Mouse (Mus musculus) pancreas, adult 10 weeks (tissue): ENCODE measurements around the gene Speer4a. TPM values are rescaled to one million over a fixed set of nuclear protein-coding genes. Genes with fewer than 3 reads are reported as not detected.

ENCODE experiments used
- polyA plus RNA-seq: library from polyadenylated mRNA; stranded (reverse); fragments of 350-450 nt; fragmentation: Illumina TruSeq; extraction: RNeasy Lipid Tissue Mini Kit (QIAGEN cat#74804); gene quantifications from one replicate; pipeline ENCODE4 v1.2.3, GENCODE M21; 2015; ENCODE audit warnings: low read depth, low replicate concordance; ENCODE audit not compliant: insufficient read depth

Speer4a gene
- polyA plus RNA-seq: not detected

DNA sequence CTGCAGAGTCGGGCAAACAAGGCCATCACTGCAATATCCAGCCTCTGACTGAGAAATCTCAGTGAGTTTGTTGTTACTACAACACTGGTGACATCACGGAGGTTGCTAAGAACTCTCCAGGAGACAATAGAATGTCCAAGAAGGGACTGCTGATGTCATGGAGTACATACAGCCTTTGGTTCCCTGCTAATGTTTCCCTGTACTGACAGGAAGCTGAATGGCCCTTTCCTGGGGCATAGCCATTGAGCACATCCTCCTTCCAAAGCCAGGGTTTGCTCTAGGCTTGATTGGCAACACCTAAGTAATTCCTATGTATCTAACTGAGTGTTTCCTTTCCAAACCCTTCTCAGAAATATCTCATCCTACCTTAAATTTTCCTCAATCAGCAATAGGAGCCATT lies at the start of gene Speer4a:
Gene Speer4a (minus strand): TSS at position 101 of the 400 bp plus-strand sequence.

DNA sequence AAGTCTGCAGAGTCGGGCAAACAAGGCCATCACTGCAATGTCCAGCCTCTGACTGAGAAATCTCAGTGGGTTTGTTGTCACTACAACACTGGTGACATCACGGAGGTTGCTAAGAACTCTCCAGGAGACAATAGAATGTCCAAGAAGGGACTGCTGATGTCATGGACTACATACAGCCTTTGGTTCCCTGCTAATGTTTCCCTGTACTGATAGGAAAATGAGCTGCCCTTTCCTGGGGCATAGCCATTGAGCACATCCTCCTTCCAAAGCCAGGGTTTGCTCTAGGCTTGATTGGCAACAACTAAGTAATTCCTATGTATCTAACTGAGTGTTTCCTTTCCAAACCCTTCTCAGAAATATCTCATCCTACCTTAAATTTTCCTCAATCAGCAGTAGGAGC lies 19.1 kb upstream of the Speer4a start, which contains the start of gene Gm7347:
Gene Gm7347 (minus strand): TSS at position 101 of the 400 bp plus-strand sequence.

DNA sequence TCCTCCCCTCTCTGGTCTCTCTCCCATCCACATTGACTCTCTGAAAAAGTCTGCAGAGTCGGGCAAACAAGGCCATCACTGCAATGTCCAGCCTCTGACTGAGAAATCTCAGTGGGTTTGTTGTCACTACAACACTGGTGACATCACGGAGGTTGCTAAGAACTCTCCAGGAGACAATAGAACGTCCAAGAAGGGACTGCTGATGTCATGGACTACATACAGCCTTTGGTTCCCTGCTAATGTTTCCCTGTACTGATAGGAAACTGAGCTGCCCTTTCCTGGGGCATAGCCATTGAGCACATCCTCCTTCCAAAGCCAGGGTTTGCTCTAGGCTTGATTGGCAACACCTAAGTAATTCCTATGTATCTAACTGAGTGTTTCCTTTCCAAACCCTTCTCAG lies 16.5 kb downstream of the Speer4a start, which contains the start of gene Gm5862:
Gene Gm5862 (minus strand): TSS at position 101 of the 400 bp plus-strand sequence.

DNA sequence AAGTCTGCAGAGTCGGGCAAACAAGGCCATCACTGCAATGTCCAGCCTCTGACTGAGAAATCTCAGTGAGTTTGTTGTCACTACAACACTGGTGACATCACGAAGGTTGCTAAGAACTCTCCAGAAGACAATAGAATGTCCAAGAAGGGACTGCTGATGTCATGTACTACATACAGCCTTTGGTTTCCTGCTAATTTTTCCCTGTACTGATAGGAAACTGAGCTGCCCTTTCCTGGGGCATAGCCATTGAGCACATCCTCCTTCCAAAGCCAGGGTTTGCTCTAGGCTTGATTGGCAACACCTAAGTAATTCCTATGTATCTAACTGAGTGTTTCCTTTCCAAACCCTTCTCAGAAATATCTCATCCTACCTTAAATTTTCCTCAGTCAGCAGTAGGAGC lies 34.7 kb downstream of the Speer4a start, which contains the start of gene Gm1979:
Gene Gm1979 (minus strand): TSS at position 101 of the 400 bp plus-strand sequence.

DNA sequence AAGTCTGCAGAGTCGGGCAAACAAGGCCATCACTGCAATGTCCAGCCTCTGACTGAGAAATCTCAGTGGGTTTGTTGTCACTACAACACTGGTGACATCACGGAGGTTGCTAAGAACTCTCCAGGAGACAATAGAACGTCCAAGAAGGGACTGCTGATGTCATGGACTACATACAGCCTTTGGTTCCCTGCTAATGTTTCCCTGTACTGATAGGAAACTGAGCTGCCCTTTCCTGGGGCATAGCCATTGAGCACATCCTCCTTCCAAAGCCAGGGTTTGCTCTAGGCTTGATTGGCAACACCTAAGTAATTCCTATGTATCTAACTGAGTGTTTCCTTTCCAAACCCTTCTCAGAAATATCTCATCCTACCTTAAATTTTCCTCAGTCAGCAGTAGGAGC lies 50.8 kb downstream of the Speer4a start, which contains the start of gene Gm21698:
Gene Gm21698 (minus strand): TSS at position 101 of the 400 bp plus-strand sequence.

Other genes with a start within 250 kb of the Speer4a start
- gene Gm21663, start 97.2 kb downstream of the Speer4a start, polyA plus RNA-seq: not detected
- not detected for gene Gm21671, start 85.1 kb downstream of the Speer4a start, polyA plus RNA-seq
- not detected for gene Gm21680, start 66.9 kb downstream of the Speer4a start, polyA plus RNA-seq
- gene Gm21698, start 50.9 kb downstream of the Speer4a start, polyA plus RNA-seq: not detected
- gene Gm1979, start 34.8 kb downstream of the Speer4a start, polyA plus RNA-seq: not detected
- gene Gm5862, start 16.6 kb downstream of the Speer4a start, polyA plus RNA-seq: not detected
- not detected for gene Gm7347, start 19.0 kb upstream of the Speer4a start, polyA plus RNA-seq
- not detected for gene Gm10471, start 49.7 kb upstream of the Speer4a start, polyA plus RNA-seq
- not detected for gene 5031410I06Rik, start 65.8 kb upstream of the Speer4a start, polyA plus RNA-seq
- not detected for gene Gm10220, start 81.9 kb upstream of the Speer4a start, polyA plus RNA-seq
- not detected for gene Gm7361, start 218.1 kb upstream of the Speer4a start, polyA plus RNA-seq